Mouse (Mus musculus): ENCODE measurements around the gene Osbpl6. TPM values are rescaled to one million over a fixed set of nuclear protein-coding genes. Genes with fewer than 3 reads are reported as not detected.
A peak's percentile ranks its signal among the peaks of the same experiment; 100 is the strongest.

Osbpl6 gene
- polyA plus RNA-seq, 1 experiment from 2014 or later, result 5.9 TPM

DNA sequence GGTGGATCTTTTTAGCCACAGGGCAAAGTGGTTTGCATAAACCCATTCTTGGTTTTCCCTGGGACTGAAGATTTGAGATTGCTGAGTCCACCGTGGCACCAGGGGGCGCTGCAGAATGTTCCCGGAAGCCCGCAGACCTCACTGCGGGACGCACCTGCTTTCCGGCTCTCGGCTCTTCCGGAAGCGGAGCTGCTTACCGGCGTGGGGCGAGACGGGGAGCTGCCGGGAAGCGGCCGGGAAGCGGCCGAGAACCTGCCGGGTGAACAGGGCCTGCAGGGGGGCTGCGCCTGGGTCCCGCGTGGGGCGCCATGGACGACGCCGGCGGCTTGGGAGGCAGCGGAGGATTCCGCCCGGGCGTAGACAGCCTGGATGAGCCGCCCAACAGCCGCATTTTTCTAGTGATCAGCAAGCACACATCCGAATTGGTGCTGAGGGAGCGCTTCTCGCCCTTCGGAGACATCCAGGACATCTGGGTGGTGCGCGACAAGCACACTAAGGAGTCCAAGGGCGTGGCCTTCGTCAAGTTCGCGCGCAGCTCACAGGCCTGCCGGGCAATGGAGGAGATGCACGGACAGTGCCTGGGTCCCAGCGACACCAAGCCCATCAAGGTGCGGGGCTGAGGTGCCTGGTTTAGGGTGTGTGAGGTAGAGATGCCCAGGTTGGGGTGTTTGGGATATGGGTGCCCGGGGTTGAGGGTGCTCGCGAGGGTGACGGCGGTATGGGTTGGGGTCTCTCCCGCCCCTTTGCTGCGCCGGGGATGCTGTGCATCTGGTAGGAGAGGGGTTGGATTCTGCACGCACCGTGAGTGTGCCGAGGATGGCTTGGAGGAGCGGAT, 36.3 kb upstream of the Osbpl6 start, which contains the start of gene Rbm45:
Gene Rbm45, plus strand, starts transcription at position 164 of the 835 bp plus-strand sequence.
- Histone ChIP-seq H3K4me2 (ENCODE audit: low read length) (peak within 1 kb of the TSS; percentile 88), H3K9ac (ENCODE audit: low read length) (peak within 1 kb of the TSS; percentile 86), H3K4me3 (ENCODE audit: control insufficient read depth in 1 of 2, insufficient read depth in 1 of 2, low read depth in 1 of 2, low read length in 2 of 2) (peak within 1 kb of the TSS; percentile 83 to 85), H3K36me3 (ENCODE audit: control insufficient read depth, insufficient read depth, low read length) (peaks cover 29% of the 10 kb centered on the region), H3K27me3 (ENCODE audit: control insufficient read depth, insufficient read depth, low read length) (no peaks in the 10 kb centered on the region), H3K4me1 (ENCODE audit: control insufficient read depth in 2 of 2, insufficient read depth in 2 of 2, low read length in 2 of 2) (peaks cover 5 to 19% of the 10 kb centered on the region in 2 experiments; a peak in 3 of 4 replicates), H3K27ac (replicated peaks in 1 of 2; ENCODE audit: control insufficient read depth in 1 of 2, insufficient read depth in 1 of 2, low read depth in 2 of 2, low read length in 2 of 2) (peak within 1 kb of the TSS; percentile 28 to 52; a peak in 3 of 4 replicates), H3K9me3 (ENCODE audit: control insufficient read depth, low read length) (no peaks in the 10 kb centered on the region)
- ATAC-seq (ENCODE audit: insufficient number of reproducible peaks, insufficient read depth, low FRiP score, low read depth), result peak; percentile 76
- under 1% methylated on average over 56 of the region's 61 CpGs for WGBS

- 3% methylated on average over 7 of the region's 7 CpGs for WGBS
- no peaks in the 10 kb centered on the region for H3K27me3 ChIP-seq (ENCODE audit: control insufficient read depth, insufficient read depth, low read length)
- ATAC-seq (ENCODE audit: insufficient number of reproducible peaks, insufficient read depth, low FRiP score, low read depth), result no peak
These were observed 35.7 kb upstream of the Osbpl6 start for GRCm38 (mm10) chr2:76370656-76370922.

DNA sequence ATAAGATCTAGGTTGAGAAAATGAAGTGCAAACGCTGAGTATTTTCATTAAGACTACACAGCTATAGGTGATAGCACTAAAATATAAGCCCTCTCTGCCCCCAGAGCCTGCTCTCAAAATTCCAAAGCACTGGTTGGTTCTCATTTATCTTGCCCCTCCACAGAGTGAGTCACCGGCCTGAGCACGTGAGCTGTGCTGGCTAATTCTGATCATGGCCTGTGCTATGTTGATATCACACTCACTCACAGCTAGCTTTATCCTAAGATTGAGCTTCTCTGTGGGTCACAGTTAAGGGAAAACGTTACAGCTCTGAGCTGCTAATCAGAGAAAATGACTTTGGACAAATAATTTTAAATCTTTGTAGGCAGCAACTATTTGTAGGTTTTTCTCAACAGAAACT, 34.1 kb upstream of the Osbpl6 start:
- H3K4me2 ChIP-seq (ENCODE audit: low read length), result peak overlapping the region; percentile 88
- 18% methylated on average over 4 of the region's 4 CpGs for WGBS
- no peak overlapping the region for H3K9ac ChIP-seq (ENCODE audit: low read length)
- H3K27me3 ChIP-seq (ENCODE audit: control insufficient read depth, insufficient read depth, low read length), result no peaks in the 10 kb centered on the region
- peak overlapping the region; percentile 53 to 81; a peak in 3 of 4 replicates for H3K27ac ChIP-seq (replicated peaks in 1 of 2; ENCODE audit: control insufficient read depth in 1 of 2, insufficient read depth in 1 of 2, low read depth in 2 of 2, low read length in 2 of 2)
- peaks cover 49% of the 10 kb centered on the region for H3K36me3 ChIP-seq (ENCODE audit: control insufficient read depth, insufficient read depth, low read length)
- H3K4me3 ChIP-seq (ENCODE audit: control insufficient read depth in 1 of 2, insufficient read depth in 1 of 2, low read depth in 1 of 2, low read length in 2 of 2), result no peak overlapping the region
- peak; percentile 85 for ATAC-seq (ENCODE audit: insufficient number of reproducible peaks, insufficient read depth, low FRiP score, low read depth)
- no peaks in the 10 kb centered on the region for H3K9me3 ChIP-seq (ENCODE audit: control insufficient read depth, low read length)
- H3K4me1 ChIP-seq (ENCODE audit: control insufficient read depth in 2 of 2, insufficient read depth in 2 of 2, low read length in 2 of 2), result peaks cover 5 to 19% of the 10 kb centered on the region in 2 experiments; a peak in 3 of 4 replicates

More at GRCm38 (mm10) chr2:76370656-76370922, 35.7 kb upstream of the Osbpl6 start:
- Histone ChIP-seq H3K9ac (ENCODE audit: low read length) (peak overlapping the region; percentile 86), H3K9me3 (ENCODE audit: control insufficient read depth, low read length) (no peaks in the 10 kb centered on the region), H3K4me2 (ENCODE audit: low read length) (peak overlapping the region; percentile 88), H3K36me3 (ENCODE audit: control insufficient read depth, insufficient read depth, low read length) (peaks cover 35% of the 10 kb centered on the region), H3K4me1 (ENCODE audit: control insufficient read depth in 2 of 2, insufficient read depth in 2 of 2, low read length in 2 of 2) (peaks cover 5 to 19% of the 10 kb centered on the region in 2 experiments; a peak in 3 of 4 replicates), H3K27ac (replicated peaks in 1 of 2; ENCODE audit: control insufficient read depth in 1 of 2, insufficient read depth in 1 of 2, low read depth in 2 of 2, low read length in 2 of 2) (peak overlapping the region in 1 of 2 experiments; percentile 52; a peak in 1 of 4 replicates), H3K4me3 (ENCODE audit: control insufficient read depth in 1 of 2, insufficient read depth in 1 of 2, low read depth in 1 of 2, low read length in 2 of 2) (peak overlapping the region; percentile 83 to 85)

GRCm38 (mm10) chr2:76374544-76375206, 31.6 kb upstream of the Osbpl6 start:
- Histone ChIP-seq H3K9ac (ENCODE audit: low read length) (no peak overlapping the region), H3K4me1 (ENCODE audit: control insufficient read depth in 2 of 2, insufficient read depth in 2 of 2, low read length in 2 of 2) (peaks cover 5 to 19% of the 10 kb centered on the region in 2 experiments; a peak in 3 of 4 replicates), H3K36me3 (ENCODE audit: control insufficient read depth, insufficient read depth, low read length) (peaks cover 74% of the 10 kb centered on the region), H3K27me3 (ENCODE audit: control insufficient read depth, insufficient read depth, low read length) (no peaks in the 10 kb centered on the region), H3K4me2 (ENCODE audit: low read length) (no peak overlapping the region), H3K27ac (replicated peaks in 1 of 2; ENCODE audit: control insufficient read depth in 1 of 2, insufficient read depth in 1 of 2, low read depth in 2 of 2, low read length in 2 of 2) (no peak overlapping the region), H3K9me3 (ENCODE audit: control insufficient read depth, low read length) (no peaks in the 10 kb centered on the region), H3K4me3 (ENCODE audit: control insufficient read depth in 1 of 2, insufficient read depth in 1 of 2, low read depth in 1 of 2, low read length in 2 of 2) (no peak overlapping the region)
- WGBS, result 92% methylated on average over 6 of the region's 6 CpGs
- ATAC-seq (ENCODE audit: insufficient number of reproducible peaks, insufficient read depth, low FRiP score, low read depth), result no peak

DNA sequence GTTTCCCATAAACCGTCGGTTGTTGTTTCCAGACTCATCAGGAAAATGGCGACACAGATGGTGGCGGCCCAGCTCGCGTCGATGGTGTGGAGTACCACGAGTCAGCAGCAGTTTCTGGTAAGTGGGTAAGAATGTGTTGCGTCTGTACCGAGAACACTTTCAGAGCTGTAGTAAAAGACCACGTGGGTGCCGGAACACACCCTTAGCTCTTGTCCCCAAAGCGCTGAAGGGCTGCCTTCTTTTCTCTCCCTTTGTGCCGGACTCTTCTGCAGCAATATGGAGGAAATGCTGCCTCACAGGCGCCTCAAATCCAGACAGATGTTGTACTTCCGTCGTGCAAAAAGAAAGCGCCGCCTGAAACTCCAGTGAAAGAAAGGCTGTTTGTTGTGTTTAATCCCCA, 27.7 kb upstream of the Osbpl6 start:
- Histone ChIP-seq H3K4me2 (ENCODE audit: low read length) (no peak overlapping the region), H3K27ac (replicated peaks in 1 of 2; ENCODE audit: control insufficient read depth in 1 of 2, insufficient read depth in 1 of 2, low read depth in 2 of 2, low read length in 2 of 2) (no peak overlapping the region), H3K4me1 (ENCODE audit: control insufficient read depth in 2 of 2, insufficient read depth in 2 of 2, low read length in 2 of 2) (no peaks in the 10 kb centered on the region), H3K36me3 (ENCODE audit: control insufficient read depth, insufficient read depth, low read length) (peaks cover 97% of the 10 kb centered on the region), H3K27me3 (ENCODE audit: control insufficient read depth, insufficient read depth, low read length) (no peaks in the 10 kb centered on the region), H3K9me3 (ENCODE audit: control insufficient read depth, low read length) (no peaks in the 10 kb centered on the region), H3K4me3 (ENCODE audit: control insufficient read depth in 1 of 2, insufficient read depth in 1 of 2, low read depth in 1 of 2, low read length in 2 of 2) (no peak overlapping the region), H3K9ac (ENCODE audit: low read length) (no peak overlapping the region)
- 91% methylated on average over 19 of the region's 19 CpGs for WGBS
- no peak for ATAC-seq (ENCODE audit: insufficient number of reproducible peaks, insufficient read depth, low FRiP score, low read depth)

DNA sequence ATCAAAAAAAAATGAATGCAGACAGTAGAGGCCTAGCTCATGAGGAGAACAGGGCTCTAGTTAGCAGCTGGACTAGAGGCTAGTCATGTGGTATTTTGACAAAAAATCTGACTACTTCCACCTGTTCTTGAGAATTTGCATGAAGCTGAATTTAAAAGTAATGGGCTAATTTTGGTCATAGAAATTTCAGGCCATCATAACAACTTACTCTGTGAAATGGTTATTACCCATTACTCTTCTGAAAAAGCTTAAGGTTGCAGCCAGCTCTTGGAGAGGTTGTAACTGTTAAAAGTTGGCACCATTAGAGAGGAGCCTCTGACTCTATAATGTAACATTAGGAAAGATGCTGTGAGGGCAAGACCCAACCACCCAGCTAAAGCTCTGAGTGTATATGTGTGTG, 19.8 kb upstream of the Osbpl6 start:
- Histone ChIP-seq H3K27ac (replicated peaks in 1 of 2; ENCODE audit: control insufficient read depth in 1 of 2, insufficient read depth in 1 of 2, low read depth in 2 of 2, low read length in 2 of 2) (no peak overlapping the region), H3K27me3 (ENCODE audit: control insufficient read depth, insufficient read depth, low read length) (no peaks in the 10 kb centered on the region), H3K36me3 (ENCODE audit: control insufficient read depth, insufficient read depth, low read length) (peaks cover 54% of the 10 kb centered on the region), H3K4me1 (ENCODE audit: control insufficient read depth in 2 of 2, insufficient read depth in 2 of 2, low read length in 2 of 2) (no peaks in the 10 kb centered on the region), H3K9ac (ENCODE audit: low read length) (no peak overlapping the region), H3K4me2 (ENCODE audit: low read length) (no peak overlapping the region), H3K4me3 (ENCODE audit: control insufficient read depth in 1 of 2, insufficient read depth in 1 of 2, low read depth in 1 of 2, low read length in 2 of 2) (no peak overlapping the region), H3K9me3 (ENCODE audit: control insufficient read depth, low read length) (no peaks in the 10 kb centered on the region)
- ATAC-seq (ENCODE audit: insufficient number of reproducible peaks, insufficient read depth, low FRiP score, low read depth), result no peak

DNA sequence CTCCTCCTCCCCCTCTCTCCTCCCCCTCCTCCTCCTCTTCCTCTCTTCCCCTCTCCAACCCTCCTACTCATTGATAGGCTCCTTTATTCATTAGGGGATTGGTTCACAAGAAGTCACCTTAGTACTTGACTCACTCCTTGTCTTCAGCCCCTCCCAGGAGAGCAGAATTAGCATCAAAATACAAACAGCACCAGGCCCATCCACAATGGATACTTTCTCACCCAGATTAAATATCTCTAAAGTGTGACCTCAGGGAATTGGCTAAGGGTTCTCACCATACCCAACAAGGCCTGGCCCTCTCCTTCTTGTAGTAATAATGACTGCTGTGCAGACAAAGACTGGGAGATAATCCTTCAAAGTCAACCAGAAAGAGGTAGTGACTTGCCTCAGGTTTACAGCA, 6.1 kb upstream of the Osbpl6 start:
- Histone ChIP-seq H3K36me3 (ENCODE audit: control insufficient read depth, insufficient read depth, low read length) (no peaks in the 10 kb centered on the region), H3K4me2 (ENCODE audit: low read length) (no peak overlapping the region), H3K9ac (ENCODE audit: low read length) (no peak overlapping the region), H3K4me1 (ENCODE audit: control insufficient read depth in 2 of 2, insufficient read depth in 2 of 2, low read length in 2 of 2) (no peaks in the 10 kb centered on the region), H3K4me3 (ENCODE audit: control insufficient read depth in 1 of 2, insufficient read depth in 1 of 2, low read depth in 1 of 2, low read length in 2 of 2) (no peak overlapping the region), H3K27me3 (ENCODE audit: control insufficient read depth, insufficient read depth, low read length) (peaks cover 10% of the 10 kb centered on the region), H3K27ac (replicated peaks in 1 of 2; ENCODE audit: control insufficient read depth in 1 of 2, insufficient read depth in 1 of 2, low read depth in 2 of 2, low read length in 2 of 2) (no peak overlapping the region), H3K9me3 (ENCODE audit: control insufficient read depth, low read length) (no peaks in the 10 kb centered on the region)
- no peak for ATAC-seq (ENCODE audit: insufficient number of reproducible peaks, insufficient read depth, low FRiP score, low read depth)

All from heart, embryonic 14.5 days (tissue).